Mouse (Mus musculus) right cerebral cortex, adult 2 months (tissue): Measurements from ENCODE around the gene 0610009B22Rik.

ENCODE experiments used
- DNase-seq, 2 experiments: peaks; one replicate each; pipeline ENCODE4 v3.0.0; 2021 to 2022; ENCODE audit warnings: low spot score in 2 of 2

Gene 0610009B22Rik

GRCm38 (mm10) chr11:51658705-51659104 is 30.0 kb downstream of the 0610009B22Rik start:
- no peak for DNase-seq

GRCm38 (mm10) chr11:51658291-51658690 is 30.4 kb downstream of the 0610009B22Rik start:
- DNase-seq, result no peak

- no peak for DNase-seq
These were observed 31.7 kb downstream of the 0610009B22Rik start for GRCm38 (mm10) chr11:51656798-51657521.

- no peak for DNase-seq
These were observed 33.8 kb downstream of the 0610009B22Rik start for GRCm38 (mm10) chr11:51654891-51655290.

- DNase-seq, result no peak
These were observed 34.9 kb downstream of the 0610009B22Rik start for GRCm38 (mm10) chr11:51653736-51654135.

- no peak for DNase-seq
These were observed 35.7 kb downstream of the 0610009B22Rik start for GRCm38 (mm10) chr11:51652889-51653418.

- DNase-seq, result no peak
These were observed 37.8 kb downstream of the 0610009B22Rik start, which contains the start of the genes N4bp3 and D930048N14Rik for GRCm38 (mm10) chr11:51650691-51651515. N4bp3 (minus strand) TSS chr11:51650842. D930048N14Rik (plus strand) TSS chr11:51650954.

- DNase-seq, result no peak
These were observed 38.4 kb downstream of the 0610009B22Rik start for GRCm38 (mm10) chr11:51650261-51650660.

GRCm38 (mm10) chr11:51649889-51650199 is 38.8 kb downstream of the 0610009B22Rik start:
- peak; percentile 47 to 48 for DNase-seq

- DNase-seq, result no peak
These were observed 39.4 kb downstream of the 0610009B22Rik start for GRCm38 (mm10) chr11:51649111-51649888.

- no peak for DNase-seq
These were observed 40.1 kb downstream of the 0610009B22Rik start for GRCm38 (mm10) chr11:51648566-51648965.

GRCm38 (mm10) chr11:51646751-51647667 is 41.7 kb downstream of the 0610009B22Rik start:
- peak in 1 of 2 experiments; percentile 43 for DNase-seq

GRCm38 (mm10) chr11:51646245-51646644 is 42.4 kb downstream of the 0610009B22Rik start:
- DNase-seq, result no peak

GRCm38 (mm10) chr11:51645293-51645692 is 43.4 kb downstream of the 0610009B22Rik start:
- no peak for DNase-seq

GRCm38 (mm10) chr11:51644217-51644616 is 44.5 kb downstream of the 0610009B22Rik start:
- no peak for DNase-seq

- no peak for DNase-seq
These were observed 44.9 kb downstream of the 0610009B22Rik start for GRCm38 (mm10) chr11:51643761-51644160.

GRCm38 (mm10) chr11:51643202-51643601 is 45.5 kb downstream of the 0610009B22Rik start:
- DNase-seq, result no peak

GRCm38 (mm10) chr11:51640748-51641147 is 47.9 kb downstream of the 0610009B22Rik start:
- DNase-seq, result no peak

- no peak for DNase-seq
These were observed 50.2 kb downstream of the 0610009B22Rik start for GRCm38 (mm10) chr11:51638497-51638896.

- DNase-seq, result no peak
These were observed 50.7 kb downstream of the 0610009B22Rik start for GRCm38 (mm10) chr11:51637971-51638414.

GRCm38 (mm10) chr11:51636323-51636684 is 52.4 kb downstream of the 0610009B22Rik start:
- DNase-seq, result peak; percentile 60 to 69
